Mouse (Mus musculus) midbrain, postnatal 0 days (tissue): ENCODE measurements around the gene 4931408C20Rik. TPM values are rescaled to one million over a fixed set of nuclear protein-coding genes. Genes with fewer than 3 reads are reported as not detected.

Source experiments
- ATAC-seq: fragments of 200-750 bp; cut with Nextera tagmentation; 2 replicates; pipeline ENCODE4 v1.8.0; 2017; ENCODE audit warnings: moderate number of reproducible peaks, mild to moderate bottlenecking, moderate TSS enrichment, moderate library complexity; ENCODE audit not compliant: low FRiP score
- DNase-seq: peaks from one replicate; pipeline ENCODE4 v3.0.0-alpha.2; 2015; ENCODE audit warnings: low spot score
- H3K27ac ChIP-seq: fragments of 300-500 bp; sonication (generic); 2 replicates; pipeline ENCODE4 v1.5.1; 2014; ENCODE audit warnings: low read depth, mild to moderate bottlenecking, low read length, mixed read lengths
- H3K27me3 ChIP-seq: fragments of 300-500 bp; sonication (generic); 2 replicates; pipeline ENCODE4 v1.6.1; 2014; ENCODE audit warnings: low read length, control low read depth, mixed read lengths; ENCODE audit not compliant: insufficient read depth
- H3K36me3 ChIP-seq: fragments of 300-500 bp; sonication (generic); 2 replicates; pipeline ENCODE4 v1.6.1; 2014; ENCODE audit warnings: low read length, control low read depth, mixed read lengths; ENCODE audit not compliant: insufficient read depth
- H3K4me1 ChIP-seq: fragments of 300-500 bp; sonication (generic); 2 replicates; pipeline ENCODE4 v1.6.1; 2014; ENCODE audit warnings: mild to moderate bottlenecking, control low read depth, antibody characterized with exemption, low read length, mixed read lengths; ENCODE audit not compliant: insufficient read depth
- H3K4me2 ChIP-seq: fragments of 300-500 bp; sonication (generic); 2 replicates; pipeline ENCODE4 v1.6.1; 2014; ENCODE audit warnings: low read depth, mild to moderate bottlenecking, low read length, mixed read lengths; ENCODE audit not compliant: poor library complexity, severe bottlenecking
- H3K4me3 ChIP-seq: fragments of 300-500 bp; sonication (generic); 2 replicates; pipeline ENCODE4 v1.5.1; 2014; ENCODE audit warnings: low read depth, mild to moderate bottlenecking, low read length, moderate library complexity
- H3K9ac ChIP-seq: fragments of 300-500 bp; sonication (generic); replicated peaks from 2 replicates; pipeline ENCODE4 v1.6.1; 2014; ENCODE audit warnings: mild to moderate bottlenecking, low read length, moderate library complexity, mixed read lengths; ENCODE audit not compliant: poor library complexity, severe bottlenecking
- H3K9me3 ChIP-seq: fragments of 300-500 bp; sonication (generic); 2 replicates; pipeline ENCODE4 v1.6.1; 2016; ENCODE audit warnings: low read length, control low read depth
- CTCF ChIP-seq: IDR thresholded peaks from 2 replicates; pipeline ENCODE4 v1.5.1; 2016; ENCODE audit warnings: antibody characterized with exemption, mild to moderate bottlenecking
- WGBS: fragments of 180-500 bp; shearing (Covaris S2); extraction: QIAGEN DNeasy Blood & Tissue Kit; methylation state at CpG from one replicate; pipeline ENCODE4 v1.1.7; 2014; 5-methylcytosine and 5-hydroxymethylcytosine counted together
- polyA plus RNA-seq: library from polyadenylated mRNA; unstranded; fragments of >200 nt; fragmentation: Nextera tagmentation; extraction: Ambion mirVana; gene quantifications from 2 replicates; pipeline ENCODE4 v1.2.1, GENCODE M21; 2015
- total RNA-seq: library from RNA; depleted of rRNA; stranded (reverse); fragments of >200 nt; gene quantifications from 2 replicates; pipeline ENCODE4 v1.2.3, GENCODE M21; 2014; rRNA removed

4931408C20Rik gene
- not detected in 2 replicates for total RNA-seq
- polyA plus RNA-seq = not detected in 2 replicates

GRCm38 (mm10) chr1:26686842-26687760 lies at the start of gene 4931408C20Rik:
Gene 4931408C20Rik (minus strand): TSS chr1:26687460.
- H3K4me3 ChIP-seq = no peak within 1 kb of the TSS
- DNase-seq (peak; percentile 20), ATAC-seq (peak; percentile 85)
- no peak within 1 kb of the TSS for H3K27ac ChIP-seq
- no peaks in the 10 kb centered on the region for H3K27me3 ChIP-seq
- TF ChIP-seq CTCF = no peak
- no peaks in the 10 kb centered on the region for H3K4me1 ChIP-seq
- H3K9ac ChIP-seq = no peak within 1 kb of the TSS
- H3K4me2 ChIP-seq = no peak within 1 kb of the TSS
- WGBS = 45% methylated on average over 1 of the region's 1 CpGs
- H3K9me3 ChIP-seq = no peaks in the 10 kb centered on the region
- no peaks in the 10 kb centered on the region for H3K36me3 ChIP-seq

DNA sequence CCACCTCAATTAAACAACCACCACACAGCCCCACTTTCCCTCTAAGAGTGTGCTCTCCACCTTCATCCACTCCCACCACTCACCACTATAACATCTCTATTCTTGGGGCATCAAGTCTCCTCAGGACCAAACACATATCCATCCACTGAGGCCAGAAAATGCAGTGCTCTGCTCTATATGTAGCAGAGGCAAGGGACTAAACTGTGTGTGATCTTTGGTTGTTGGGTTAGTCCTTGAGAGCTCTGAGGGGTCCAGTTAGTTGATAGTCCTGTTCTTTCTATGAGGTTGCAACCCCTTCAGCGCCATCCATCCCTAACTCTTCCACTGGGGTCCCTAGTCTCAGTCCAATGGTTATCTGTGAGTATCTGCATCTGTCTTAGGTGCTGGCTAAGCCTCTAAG lies 666 bp upstream of the 4931408C20Rik start:
- Histone ChIP-seq H3K9ac (no peak overlapping the region), H3K4me2 (no peak overlapping the region), H3K4me3 (no peak overlapping the region), H3K36me3 (no peaks in the 10 kb centered on the region), H3K27ac (no peak overlapping the region), H3K9me3 (no peaks in the 10 kb centered on the region), H3K27me3 (no peaks in the 10 kb centered on the region), H3K4me1 (no peaks in the 10 kb centered on the region)
- DNase-seq (peak; percentile 1), ATAC-seq (peak; percentile 61)
- WGBS = 84% methylated on average over 1 of the region's 1 CpGs
- TF ChIP-seq CTCF = no peak

DNA sequence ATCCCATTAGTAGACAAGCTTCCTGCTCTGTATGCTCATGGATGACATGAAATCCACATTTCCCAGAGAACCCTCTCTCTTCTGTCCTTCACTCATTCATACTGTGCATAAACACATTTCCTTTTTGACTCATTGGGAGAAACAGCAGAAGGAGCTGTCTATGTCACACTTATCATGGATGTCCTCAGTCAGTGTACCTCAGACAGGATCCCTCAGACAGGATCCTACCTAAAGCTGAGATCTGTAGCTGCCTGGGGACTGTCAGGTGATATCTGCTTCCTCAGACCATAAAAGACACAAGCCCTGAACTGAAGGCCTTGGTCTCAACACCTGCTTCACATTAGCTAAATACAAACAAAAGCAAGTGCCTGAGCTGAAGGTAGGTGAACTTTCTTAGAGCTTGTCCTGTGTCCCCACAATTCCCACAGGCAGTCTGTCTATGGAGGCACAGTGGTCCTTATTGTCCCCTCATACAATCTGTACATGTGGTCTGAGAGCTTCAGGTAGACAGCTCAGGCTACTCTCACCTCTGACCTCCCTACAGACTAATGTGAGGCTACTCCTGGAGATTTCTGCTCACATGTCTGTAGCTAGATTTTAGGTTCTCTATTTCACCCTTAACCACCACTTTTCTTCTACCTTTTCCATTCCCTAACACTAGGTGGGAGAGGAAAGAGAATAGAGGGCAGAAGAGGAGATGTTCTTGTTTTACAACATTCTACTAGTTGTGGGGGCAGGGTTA lies 1.1 kb downstream of the 4931408C20Rik start:
- peak; percentile 10 for DNase-seq

GRCm38 (mm10) chr1:26685383-26685782 lies 1.9 kb downstream of the 4931408C20Rik start:
- ATAC-seq = no peak
- H3K9ac ChIP-seq = no peak overlapping the region

More for the DNA sequence above, 1.1 kb downstream of the 4931408C20Rik start:
- no peaks in the 10 kb centered on the region for H3K9me3 ChIP-seq
- H3K36me3 ChIP-seq = no peaks in the 10 kb centered on the region
- no peak overlapping the region for H3K4me3 ChIP-seq
- H3K4me2 ChIP-seq = no peak overlapping the region
- H3K27ac ChIP-seq = no peak overlapping the region
- H3K27me3 ChIP-seq = no peaks in the 10 kb centered on the region
- no peak overlapping the region for H3K9ac ChIP-seq
- no peaks in the 10 kb centered on the region for H3K4me1 ChIP-seq
- TF ChIP-seq CTCF = no peak
- ATAC-seq = peak; percentile 48

GRCm38 (mm10) chr1:26649704-26650388 lies 37.4 kb downstream of the 4931408C20Rik start:
- DNase-seq (no peak), ATAC-seq (no peak)
- TF ChIP-seq CTCF = no peak
- H3K27ac ChIP-seq = no peak overlapping the region
- H3K4me1 ChIP-seq = no peaks in the 10 kb centered on the region
- no peaks in the 10 kb centered on the region for H3K36me3 ChIP-seq
- H3K4me2 ChIP-seq = no peak overlapping the region
- no peak overlapping the region for H3K4me3 ChIP-seq
- no peaks in the 10 kb centered on the region for H3K9me3 ChIP-seq
- 32% methylated on average over 1 of the region's 1 CpGs for WGBS
- H3K9ac ChIP-seq = no peak overlapping the region
- no peaks in the 10 kb centered on the region for H3K27me3 ChIP-seq

More at GRCm38 (mm10) chr1:26685383-26685782, 1.9 kb downstream of the 4931408C20Rik start:
- 85% methylated on average over 3 of the region's 3 CpGs for WGBS
- Histone ChIP-seq H3K9me3 (no peaks in the 10 kb centered on the region), H3K27ac (no peak overlapping the region), H3K4me1 (no peaks in the 10 kb centered on the region), H3K4me3 (no peak overlapping the region), H3K4me2 (no peak overlapping the region), H3K36me3 (no peaks in the 10 kb centered on the region), H3K27me3 (no peaks in the 10 kb centered on the region)
- no peak for DNase-seq
- TF ChIP-seq CTCF = no peak
